Mouse (Mus musculus) brown adipose tissue, adult 24 weeks (tissue): ENCODE data around the gene Steap4. TPM values are rescaled to one million over a fixed set of nuclear protein-coding genes. Genes with fewer than 3 reads are reported as not detected.
"Not testable (repeated sequence)": the region's sequence is repeated elsewhere in the genome, so short reads cannot be mapped to it uniquely, and the experiment has no call there.

Experiments used
- H3K27ac ChIP-seq: fragments of 200-500 bp; replicated peaks from 2 replicates; pipeline ENCODE4 v1.5.1; 2012; ENCODE audit warnings: low read depth, mild to moderate bottlenecking, low read length
- H3K4me1 ChIP-seq: fragments of 200-500 bp; 2 replicates; pipeline ENCODE4 v1.6.1; 2012; ENCODE audit warnings: low read length, mixed read lengths; ENCODE audit not compliant: control insufficient read depth, insufficient read depth, insufficient read length
- H3K4me3 ChIP-seq: fragments of 200-500 bp; 2 replicates; pipeline ENCODE4 v1.5.1; 2012; ENCODE audit warnings: low read depth, mild to moderate bottlenecking, low read length, moderate library complexity; ENCODE audit not compliant: insufficient read depth
- polyA plus RNA-seq: library from polyadenylated mRNA; stranded (reverse); fragments of >200 nt; gene quantifications from 2 replicates; pipeline ENCODE4 v1.2.4, GENCODE M21; 2012; ENCODE audit not compliant: missing spikeins, insufficient read depth, insufficient read length

The Steap4 gene
- polyA plus RNA-seq, result 63.4 and 127 TPM in 2 replicates

- Histone ChIP-seq H3K4me1 (peaks cover 4% of the 10 kb centered on the region; the same call in 1 of the 2 replicates), H3K27ac (peak within 1 kb of the TSS; percentile 65), H3K4me3 (peak within 1 kb of the TSS; percentile 59)
Measured at GRCm38 (mm10) chr5:7960176-7960575, at the start of gene Steap4. TSS of gene Steap4 (plus strand) at chr5:7960457.

GRCm38 (mm10) chr5:7911975-7912374 lies 48.3 kb upstream of the Steap4 start:
- H3K4me1 ChIP-seq, result peaks cover 2% of the 10 kb centered on the region; the same call in 1 of the 2 replicates
- no peak overlapping the region for H3K4me3 ChIP-seq
- peak overlapping the region; percentile 70 for H3K27ac ChIP-seq

GRCm38 (mm10) chr5:7917501-7918295 lies 42.6 kb upstream of the Steap4 start:
- Histone ChIP-seq H3K27ac (peak overlapping the region; percentile 81), H3K4me1 (peaks cover 6% of the 10 kb centered on the region; the same call in 1 of the 2 replicates), H3K4me3 (no peak overlapping the region)

- Histone ChIP-seq H3K4me1 (peaks cover 6% of the 10 kb centered on the region; the same call in 1 of the 2 replicates), H3K27ac (peak overlapping the region; percentile 32; the same call in 1 of the 2 replicates), H3K4me3 (no peak overlapping the region)
Measured at GRCm38 (mm10) chr5:7918296-7918579, 42.0 kb upstream of the Steap4 start.

- Histone ChIP-seq H3K4me1 (peaks cover 6% of the 10 kb centered on the region; the same call in 1 of the 2 replicates), H3K4me3 (no peak overlapping the region), H3K27ac (no peak overlapping the region)
Measured at GRCm38 (mm10) chr5:7919681-7920080, 40.6 kb upstream of the Steap4 start.

GRCm38 (mm10) chr5:7922751-7923150 lies 37.5 kb upstream of the Steap4 start:
- Histone ChIP-seq H3K27ac (no peak overlapping the region), H3K4me1 (peaks cover 4% of the 10 kb centered on the region; the same call in 1 of the 2 replicates)

GRCm38 (mm10) chr5:7923666-7924065 lies 36.6 kb upstream of the Steap4 start:
- no peak overlapping the region for H3K4me3 ChIP-seq
- H3K27ac ChIP-seq, result no peak overlapping the region
- H3K4me1 ChIP-seq, result peaks cover 4% of the 10 kb centered on the region; the same call in 1 of the 2 replicates

More at GRCm38 (mm10) chr5:7922751-7923150, 37.5 kb upstream of the Steap4 start:
- no peak overlapping the region for H3K4me3 ChIP-seq

- no peak overlapping the region for H3K4me3 ChIP-seq
- no peak overlapping the region for H3K27ac ChIP-seq
- H3K4me1 ChIP-seq, result no peaks in the 10 kb centered on the region
Measured at GRCm38 (mm10) chr5:7932234-7933221, 27.7 kb upstream of the Steap4 start.

GRCm38 (mm10) chr5:7933495-7933894 lies 26.8 kb upstream of the Steap4 start:
- not testable (repeated sequence) for H3K4me3 ChIP-seq, H3K4me1 ChIP-seq, H3K27ac ChIP-seq

GRCm38 (mm10) chr5:7933933-7934675 lies 26.2 kb upstream of the Steap4 start:
- Histone ChIP-seq H3K4me3 (no peak overlapping the region), H3K27ac (no peak overlapping the region), H3K4me1 (no peaks in the 10 kb centered on the region)

- H3K27ac ChIP-seq, result no peak overlapping the region
- H3K4me1 ChIP-seq, result peaks cover 5% of the 10 kb centered on the region; the same call in 1 of the 2 replicates
- no peak overlapping the region for H3K4me3 ChIP-seq
Measured at GRCm38 (mm10) chr5:7954838-7955237, 5.4 kb upstream of the Steap4 start.

GRCm38 (mm10) chr5:7955371-7955966 lies 4.8 kb upstream of the Steap4 start:
- Histone ChIP-seq H3K4me3 (no peak overlapping the region), H3K27ac (no peak overlapping the region), H3K4me1 (peaks cover 5% of the 10 kb centered on the region; the same call in 1 of the 2 replicates)

GRCm38 (mm10) chr5:7958061-7958460 lies 2.2 kb upstream of the Steap4 start:
- Histone ChIP-seq H3K27ac (no peak overlapping the region), H3K4me3 (no peak overlapping the region), H3K4me1 (peaks cover 5% of the 10 kb centered on the region; the same call in 1 of the 2 replicates)

GRCm38 (mm10) chr5:7959286-7959685 lies 971 bp upstream of the Steap4 start:
- peaks cover 5% of the 10 kb centered on the region; the same call in 1 of the 2 replicates for H3K4me1 ChIP-seq
- H3K4me3 ChIP-seq, result no peak overlapping the region
- H3K27ac ChIP-seq, result no peak overlapping the region
